Mouse (Mus musculus) Patski (cell line): ENCODE results near the gene F5. TPM values are rescaled to one million over a fixed set of nuclear protein-coding genes. Genes with fewer than 3 reads are reported as not detected.

Experiments used
- ATAC-seq: fragments of 100-300 bp; one replicate; pipeline ENCODE4 v1.8.0; 2021
- CTCF ChIA-PET: fragments of 350-600 bp; sonication (Branson Sonifier 250); formaldehyde crosslinking; loops from one replicate; lab custom pipeline; 2022; ENCODE audit warnings: inconsistent platforms; lab: Charles Lee
- POLR2A ChIA-PET: fragments of 350-600 bp; sonication (Branson Sonifier 250); formaldehyde crosslinking; loops from one replicate; lab custom pipeline; 2022; ENCODE audit warnings: antibody characterized with exemption, inconsistent platforms; lab: Charles Lee
- DNase-seq: peaks from one replicate; pipeline ENCODE4 v3.0.0-alpha.2; 2011; ENCODE audit warnings: low read depth, low spot score
- H3K27me3 ChIP-seq: fragments of 371-371 bp; one replicate; pipeline ENCODE4 v1.5.1; 2021
- CTCF ChIP-seq: fragments of 100-300 bp; IDR thresholded peaks from one replicate; pipeline ENCODE4 v1.5.1; 2021
- in situ Hi-C: fragments of 300-500 bp; cut with MboI; formaldehyde crosslinking; loops from 3 replicates; pipeline ENCODE4 v1.11.1; 2018; ENCODE audit warnings: low pct_unique_long_range_greater_than_20kb, mixed read lengths
- polyA plus RNA-seq: library from polyadenylated mRNA; unstranded; gene quantifications from one replicate; pipeline ENCODE4 v1.2.3, GENCODE M21; 2021

F5 gene
- polyA plus RNA-seq, 1 experiment from 2014 or later, result 0.74 TPM

GRCm38 (mm10) chr1:164250391-164251150 lies 98.9 kb downstream of the F5 start:
- ATAC-seq, result no peak
- no peaks in the 10 kb centered on the region for H3K27me3 ChIP-seq
- TF ChIP-seq CTCF, result no peak
- DNase-seq, result no peak
- POLR2A ChIA-PET, result no interaction called here
- in situ Hi-C loops, result no loop called here
- CTCF ChIA-PET, result interaction anchor here (0.9 to 1.3 kb wide), 2 partner anchors 28 to 64 kb away, joined by 3 read pairs; no protein-coding TSS in a partner anchor

- CTCF ChIA-PET, result interaction anchor here (0.9 to 1.4 kb wide), 2 partner anchors 13 to 27 kb away, joined by 3 read pairs; no protein-coding TSS in a partner anchor
Observed at GRCm38 (mm10) chr1:164251438-164251837, 99.8 kb downstream of the F5 start.

GRCm38 (mm10) chr1:164252551-164252950 lies 100.9 kb downstream of the F5 start:
- TF ChIP-seq CTCF, result no peak
- ATAC-seq (no peak), DNase-seq (no peak)
- H3K27me3 ChIP-seq, result no peaks in the 10 kb centered on the region
- ChIA-PET POLR2A (interaction anchor here (1.5 kb wide), 1 partner anchor 9 kb away, joined by 4 read pairs; no protein-coding TSS in a partner anchor), CTCF (interaction anchor here (1.4 kb wide), 1 partner anchor 12 kb away, joined by 3 read pairs; no protein-coding TSS in a partner anchor)
- in situ Hi-C loops, result no loop called here

More at GRCm38 (mm10) chr1:164251438-164251837, 99.8 kb downstream of the F5 start:
- TF ChIP-seq CTCF, result no peak
- POLR2A ChIA-PET, result interaction anchor here (1.5 kb wide), 1 partner anchor 10 kb away, joined by 4 read pairs; no protein-coding TSS in a partner anchor
- H3K27me3 ChIP-seq, result no peaks in the 10 kb centered on the region
- in situ Hi-C loops, result no loop called here
- DNase-seq (no peak), ATAC-seq (no peak)

- no peaks in the 10 kb centered on the region for H3K27me3 ChIP-seq
- in situ Hi-C loops, result no loop called here
- no peak for DNase-seq
- POLR2A ChIA-PET, result no interaction called here
- no peak for ATAC-seq
- CTCF ChIA-PET, result interaction anchor here (2.3 kb wide), 1 partner anchor 20 kb away, joined by 6 read pairs; the partner anchor contains the start of gene Ccdc181
- no peak for TF ChIP-seq CTCF
Observed at GRCm38 (mm10) chr1:164254836-164255235, 103.2 kb downstream of the F5 start.

GRCm38 (mm10) chr1:164260171-164261028 lies 108.8 kb downstream of the F5 start:
- ATAC-seq (no peak), DNase-seq (no peak)
- POLR2A ChIA-PET, result no interaction called here
- H3K27me3 ChIP-seq, result no peaks in the 10 kb centered on the region
- TF ChIP-seq CTCF, result no peak
- CTCF ChIA-PET, result interaction anchor here (1.1 to 1.7 kb wide), 2 partner anchors 15 to 17 kb away, joined by 3 to 5 read pairs; partner anchors contain the start of gene Ccdc181
- in situ Hi-C loops, result no loop called here

GRCm38 (mm10) chr1:164261553-164261952 lies 109.9 kb downstream of the F5 start:
- ChIA-PET POLR2A (interaction anchor here (1.1 kb wide), 1 partner anchor 10 kb away, joined by 4 read pairs; no protein-coding TSS in a partner anchor), CTCF (interaction anchor here (1.7 kb wide), 1 partner anchor 13 kb away, joined by 5 read pairs; the partner anchor contains the start of gene Ccdc181)
- no peak for TF ChIP-seq CTCF
- DNase-seq (no peak), ATAC-seq (no peak)
- H3K27me3 ChIP-seq, result no peaks in the 10 kb centered on the region
- in situ Hi-C loops, result no loop called here

Other genes starting within 250 kb of the F5 start
- gene Scyl3, start 222.7 kb upstream of the F5 start, polyA plus RNA-seq, result 21.6 TPM
- gene BC055324, start 157.0 kb upstream of the F5 start, polyA plus RNA-seq, result 8.0 TPM
- gene Mettl18, start 156.9 kb upstream of the F5 start, polyA plus RNA-seq, result 6.6 TPM
- not detected for gene Sele, start 103.6 kb upstream of the F5 start, polyA plus RNA-seq
- gene Sell, start 89.9 kb upstream of the F5 start, polyA plus RNA-seq, result not detected
- gene Selp, start 36.6 kb upstream of the F5 start, polyA plus RNA-seq, result 0.05 TPM
- 13.0 TPM for gene Slc19a2, start 97.2 kb downstream of the F5 start, polyA plus RNA-seq
- 36.0 TPM for gene Ccdc181, start 123.7 kb downstream of the F5 start, polyA plus RNA-seq
- 56.0 TPM for gene Nme7, start 152.3 kb downstream of the F5 start, polyA plus RNA-seq
- 20.9 TPM for gene Blzf1, start 155.7 kb downstream of the F5 start, polyA plus RNA-seq